Mouse (Mus musculus): ENCODE measurements around the gene Arhgap8.

- no peak for TF ChIP-seq POLR2A (IDR thresholded peaks at IDR 0.05; ENCODE audit: extremely low read depth, insufficient read depth, low read length)
- peak; percentile 80 for TF ChIP-seq CTCF (IDR thresholded peaks at IDR 0.05; ENCODE audit: extremely low read depth, insufficient read depth, low read length)
Observed at GRCm38 (mm10) chr15:84758493-84758892, 38.6 kb downstream of the Arhgap8 start.

All from cortical plate, adult 2 months (tissue).